Mouse (Mus musculus) myocyte (in vitro differentiated cells): ENCODE measurements at regions not wholly inside any gene's neighbourhood (a gene's known extent, or its start where the extent isn't known, plus 50 kb on each side); places are given as distances from the start of the nearest gene placed in this dataset.

Experiments used
- H3K27me3 ChIP-seq: one replicate; pipeline ENCODE4 v1.6.1; 2011; ENCODE audit not compliant: control insufficient read depth, insufficient read depth, insufficient read length
- H3K36me3 ChIP-seq: one replicate; pipeline ENCODE4 v1.6.1; 2011; ENCODE audit not compliant: control insufficient read depth, insufficient read depth
- H3K4me2 ChIP-seq: one replicate; pipeline ENCODE4 v1.6.1; 2011; ENCODE audit warnings: low read depth, control low read depth
- H3K4me3 ChIP-seq: one replicate; pipeline ENCODE4 v1.5.1; 2011; ENCODE audit warnings: mild to moderate bottlenecking, control low read depth, moderate library complexity
- H3K79me2 ChIP-seq: one replicate; pipeline ENCODE4 v1.6.1; 2011; ENCODE audit not compliant: control insufficient read depth, insufficient read depth
- H3ac ChIP-seq: one replicate; pipeline ENCODE4 v1.6.1; 2011; ENCODE audit not compliant: control insufficient read depth, insufficient read length
- CEBPB ChIP-seq: IDR thresholded peaks from 2 replicates; pipeline ENCODE4 v1.6.1; 2011; ENCODE audit warnings: mild to moderate bottlenecking, moderate library complexity; ENCODE audit not compliant: poor library complexity, insufficient read depth, severe bottlenecking
- E2F4 ChIP-seq: IDR thresholded peaks from one replicate; pipeline ENCODE4 v1.6.1; 2011; ENCODE audit warnings: mild to moderate bottlenecking, control low read depth, moderate library complexity; ENCODE audit not compliant: insufficient read depth
- MAX ChIP-seq: IDR thresholded peaks from one replicate; pipeline ENCODE4 v1.6.1; 2011; ENCODE audit warnings: low read depth, mild to moderate bottlenecking, control low read depth
- MYOD1 ChIP-seq, 3 experiments: IDR thresholded peaks; one replicate each; pipeline ENCODE4 v1.6.1; 2011; ENCODE audit warnings: control low read depth in 2 of 3, low read depth in 2 of 3, mild to moderate bottlenecking in 2 of 3, moderate library complexity in 1 of 3; ENCODE audit not compliant: insufficient read length in 2 of 3, control insufficient read depth in 1 of 3
- MYOG ChIP-seq, 3 experiments: IDR thresholded peaks; one replicate each; pipeline ENCODE4 v1.6.1; 2011; ENCODE audit warnings: control low read depth in 2 of 3, low read depth in 2 of 3, mild to moderate bottlenecking in 2 of 3; ENCODE audit not compliant: insufficient read length in 2 of 3, control insufficient read depth in 1 of 3, insufficient read depth in 1 of 3
- POLR2A ChIP-seq: IDR thresholded peaks from one replicate; pipeline ENCODE4 v1.6.1; 2011; ENCODE audit warnings: low read depth, mild to moderate bottlenecking, control low read depth, moderate library complexity; ENCODE audit not compliant: insufficient read length
- POLR2AphosphoS2 ChIP-seq: IDR thresholded peaks from one replicate; pipeline ENCODE4 v1.6.1; 2011; ENCODE audit warnings: low read depth, control low read depth; ENCODE audit not compliant: insufficient read length
- REST ChIP-seq: IDR thresholded peaks from one replicate; pipeline ENCODE4 v1.6.1; 2011; ENCODE audit warnings: mild to moderate bottlenecking, control low read depth, moderate library complexity; ENCODE audit not compliant: insufficient read depth, insufficient read length
- SRF ChIP-seq: IDR thresholded peaks from one replicate; pipeline ENCODE4 v1.6.1; 2011; ENCODE audit warnings: low read depth; ENCODE audit not compliant: control insufficient read depth, insufficient read length
- TCF12 ChIP-seq: IDR thresholded peaks from one replicate; pipeline ENCODE4 v1.6.1; 2011; ENCODE audit warnings: mild to moderate bottlenecking, control low read depth; ENCODE audit not compliant: poor library complexity, insufficient read depth, severe bottlenecking
- TCF3 ChIP-seq: IDR thresholded peaks from one replicate; pipeline ENCODE4 v1.6.1; 2011; ENCODE audit warnings: low read depth, control low read depth; ENCODE audit not compliant: insufficient read length
- USF1 ChIP-seq: IDR thresholded peaks from one replicate; pipeline ENCODE4 v1.6.1; 2011; ENCODE audit warnings: low read depth, mild to moderate bottlenecking, control low read depth, moderate library complexity

DNA sequence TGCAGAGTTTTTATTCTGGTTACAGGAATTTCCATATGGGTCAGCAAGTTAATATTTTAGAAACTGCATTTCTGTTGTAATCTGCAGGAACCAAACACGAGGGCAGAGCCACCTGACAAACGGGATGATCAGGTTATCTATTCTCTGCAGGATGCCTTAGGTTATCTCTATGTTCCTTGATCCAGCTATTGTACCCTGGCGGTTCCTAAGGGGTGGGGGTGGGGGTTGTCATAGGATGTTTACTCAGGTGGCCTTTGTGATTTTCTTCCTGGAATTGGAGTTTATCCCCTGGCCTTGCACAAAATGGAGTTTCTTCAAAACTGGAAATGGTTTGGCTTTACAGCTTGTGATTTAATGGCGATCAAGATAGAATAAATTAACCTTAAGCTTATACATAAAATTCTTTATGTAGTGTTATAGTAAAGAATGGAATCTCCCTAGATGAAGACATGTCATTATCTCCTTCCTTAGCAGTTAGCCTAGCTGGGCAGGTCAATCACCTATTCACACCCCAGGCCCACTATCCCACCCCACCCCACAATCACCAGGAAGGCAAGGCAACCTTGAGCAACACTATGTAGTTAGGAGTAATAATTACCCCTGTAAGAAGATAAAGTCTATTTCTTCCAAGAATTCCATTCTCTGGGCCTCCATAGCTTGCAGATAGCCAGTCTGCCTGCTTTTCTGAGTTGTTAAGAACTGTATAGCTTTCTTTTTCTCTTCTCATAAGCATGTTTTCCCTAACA lies 192.3 kb upstream of the B430218F22Rik start:
- TF ChIP-seq REST (no peak), MYOD1 (IDR thresholded peaks at IDR 0.05; ENCODE audit: control insufficient read depth in 1 of 3, insufficient read length in 2 of 3, low read depth in 2 of 3) (no peak)
- H3ac ChIP-seq, result no peak overlapping the region
- H3K4me3 ChIP-seq, result no peak overlapping the region
- H3K79me2 ChIP-seq, result no peaks in the 10 kb centered on the region
- H3K27me3 ChIP-seq, result no peaks in the 10 kb centered on the region
- no peak overlapping the region for H3K4me2 ChIP-seq
- no peaks in the 10 kb centered on the region for H3K36me3 ChIP-seq

DNA sequence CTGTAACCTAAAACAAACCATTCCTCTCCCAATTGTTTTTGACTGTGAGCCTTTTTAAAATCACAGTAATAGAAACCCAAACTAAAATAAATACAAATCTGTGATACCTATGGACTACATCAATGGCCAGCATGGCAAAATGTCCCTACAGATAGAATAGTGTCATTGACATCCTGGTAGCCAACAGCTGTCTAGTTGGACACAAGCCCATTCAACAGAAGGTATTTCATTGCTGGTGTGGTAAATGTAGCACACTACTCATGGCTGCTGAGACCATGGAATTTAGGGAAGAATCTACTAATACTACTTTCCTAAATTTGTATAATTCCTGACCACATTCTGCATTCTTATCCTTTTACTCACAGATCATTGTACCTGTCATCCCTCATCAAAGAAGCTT lies 178.3 kb upstream of the B430218F22Rik start:
- Histone ChIP-seq H3K4me2 (no peak overlapping the region), H3K79me2 (no peaks in the 10 kb centered on the region), H3K4me3 (no peak overlapping the region), H3ac (no peak overlapping the region), H3K27me3 (no peaks in the 10 kb centered on the region), H3K36me3 (no peaks in the 10 kb centered on the region)
- peak; percentile 10 for TF ChIP-seq TCF12
- peak in 1 of 3 experiments; percentile 60 for TF ChIP-seq MYOG (IDR thresholded peaks at IDR 0.05; ENCODE audit: control insufficient read depth in 1 of 3, insufficient read depth in 1 of 3, insufficient read length in 2 of 3, low read depth in 2 of 3)
- peak in 2 of 3 experiments; percentile 48 to 81 for TF ChIP-seq MYOD1 (IDR thresholded peaks at IDR 0.05; ENCODE audit: control insufficient read depth in 1 of 3, insufficient read length in 2 of 3, low read depth in 2 of 3)
- TF ChIP-seq POLR2AphosphoS2, result no peak

DNA sequence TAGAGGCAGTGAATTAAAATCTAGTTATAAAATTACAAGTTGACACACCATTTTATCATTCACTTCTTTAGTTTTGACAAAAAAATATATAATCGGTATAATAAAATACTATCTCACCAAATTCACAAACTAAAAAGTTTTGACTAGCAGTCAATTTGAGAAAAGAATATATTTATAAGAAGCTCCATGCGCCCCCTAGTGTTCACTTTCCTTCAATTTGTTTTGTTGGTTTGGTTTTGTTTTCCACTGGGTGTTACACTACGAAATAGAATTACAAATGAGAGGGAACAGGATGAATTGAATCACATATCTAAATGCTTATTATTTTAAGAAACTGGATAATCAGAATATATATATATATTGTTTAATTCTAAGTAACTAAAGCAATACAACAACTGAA lies 159.1 kb upstream of the B430218F22Rik start:
- no peaks in the 10 kb centered on the region for H3K36me3 ChIP-seq
- no peak overlapping the region for H3K4me2 ChIP-seq
- H3K27me3 ChIP-seq, result no peaks in the 10 kb centered on the region
- TF ChIP-seq POLR2AphosphoS2, result no peak
- no peak for TF ChIP-seq MAX
- no peak for TF ChIP-seq E2F4
- no peak for TF ChIP-seq CEBPB
- no peaks in the 10 kb centered on the region for H3K79me2 ChIP-seq
- no peak overlapping the region for H3K4me3 ChIP-seq
- H3ac ChIP-seq, result no peak overlapping the region

DNA sequence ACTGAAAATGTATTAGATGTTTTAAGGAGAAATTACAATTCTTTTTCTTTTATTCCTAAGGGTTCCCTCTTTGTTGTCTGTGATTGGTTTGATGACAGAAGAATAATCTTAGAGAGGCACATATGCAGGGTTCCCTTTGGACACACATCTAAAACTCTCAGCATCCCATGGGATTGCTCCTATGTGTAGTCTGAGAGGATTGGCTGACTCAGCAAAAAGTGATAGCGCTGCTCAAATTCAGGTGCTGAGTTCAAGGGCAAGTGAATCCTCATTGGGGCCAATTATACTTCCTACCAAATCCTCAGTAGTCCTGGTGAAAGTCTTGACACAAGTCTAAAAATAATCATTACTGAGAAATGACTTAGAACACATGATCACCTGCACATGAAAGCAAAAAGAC lies 148.5 kb upstream of the B430218F22Rik start:
- H3K4me2 ChIP-seq, result no peak overlapping the region
- no peak overlapping the region for H3ac ChIP-seq
- TF ChIP-seq POLR2A, result no peak
- TF ChIP-seq USF1, result no peak
- no peak for TF ChIP-seq MAX
- no peak for TF ChIP-seq POLR2AphosphoS2
- TF ChIP-seq MYOD1 (IDR thresholded peaks at IDR 0.05; ENCODE audit: control insufficient read depth in 1 of 3, insufficient read length in 2 of 3, low read depth in 2 of 3), result no peak
- TF ChIP-seq CEBPB, result no peak
- TF ChIP-seq TCF12, result no peak
- no peak overlapping the region for H3K4me3 ChIP-seq
- no peaks in the 10 kb centered on the region for H3K36me3 ChIP-seq
- no peaks in the 10 kb centered on the region for H3K79me2 ChIP-seq
- H3K27me3 ChIP-seq, result no peaks in the 10 kb centered on the region

DNA sequence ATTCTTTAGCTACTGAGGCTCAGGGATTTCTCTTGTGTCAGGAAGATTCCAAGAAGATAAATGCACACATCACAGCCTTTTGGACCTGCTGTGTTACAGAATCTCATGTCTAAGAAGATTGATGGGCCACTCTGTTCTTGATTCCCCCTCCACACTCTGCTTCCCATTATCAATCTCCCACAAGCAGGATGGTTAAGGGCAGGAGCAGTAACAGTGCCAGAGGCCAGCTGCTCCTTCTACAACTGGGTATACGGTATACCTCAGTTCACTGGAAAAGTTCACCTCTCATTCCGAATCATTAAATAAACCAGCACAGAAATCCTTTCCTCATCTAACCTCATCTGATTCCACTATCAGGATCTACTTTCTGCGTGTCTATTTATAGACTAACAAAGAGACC lies 141.8 kb upstream of the B430218F22Rik start:
- TF ChIP-seq POLR2AphosphoS2, result no peak
- no peak for TF ChIP-seq E2F4
- no peak for TF ChIP-seq TCF3
- no peak for TF ChIP-seq MAX
- no peak for TF ChIP-seq TCF12
- no peak for TF ChIP-seq MYOG (IDR thresholded peaks at IDR 0.05; ENCODE audit: control insufficient read depth in 1 of 3, insufficient read depth in 1 of 3, insufficient read length in 2 of 3, low read depth in 2 of 3)
- no peak for TF ChIP-seq REST
- no peak for TF ChIP-seq POLR2A
- no peak for TF ChIP-seq MYOD1 (IDR thresholded peaks at IDR 0.05; ENCODE audit: control insufficient read depth in 1 of 3, insufficient read length in 2 of 3, low read depth in 2 of 3)
- TF ChIP-seq USF1, result no peak
- TF ChIP-seq SRF, result no peak
- no peak for TF ChIP-seq CEBPB
- no peak overlapping the region for H3K4me3 ChIP-seq
- no peaks in the 10 kb centered on the region for H3K79me2 ChIP-seq
- no peak overlapping the region for H3ac ChIP-seq
- H3K27me3 ChIP-seq, result no peaks in the 10 kb centered on the region
- H3K36me3 ChIP-seq, result no peaks in the 10 kb centered on the region
- H3K4me2 ChIP-seq, result no peak overlapping the region

DNA sequence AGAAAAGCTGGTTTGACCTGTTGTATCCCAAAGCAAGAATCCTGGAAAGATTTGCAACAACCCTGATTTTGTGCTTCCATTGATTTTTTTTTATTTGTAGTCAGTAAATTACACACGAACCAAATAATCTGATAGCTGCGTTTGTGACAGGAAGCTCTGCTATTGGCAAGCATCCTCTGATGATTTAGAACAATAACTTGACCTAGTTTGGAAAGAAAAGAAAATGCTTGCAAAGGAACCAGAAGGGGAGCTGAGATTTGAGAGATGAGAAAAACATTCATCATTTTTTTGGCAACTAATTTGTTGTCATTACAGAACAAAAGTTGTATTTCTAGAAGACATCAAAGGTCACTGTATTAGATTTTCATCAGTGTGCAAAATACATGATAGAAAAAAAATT lies 140.9 kb upstream of the B430218F22Rik start:
- no peak overlapping the region for H3ac ChIP-seq
- no peaks in the 10 kb centered on the region for H3K36me3 ChIP-seq
- TF ChIP-seq REST, result no peak
- TF ChIP-seq TCF3, result no peak
- no peak for TF ChIP-seq MYOG (IDR thresholded peaks at IDR 0.05; ENCODE audit: control insufficient read depth in 1 of 3, insufficient read depth in 1 of 3, insufficient read length in 2 of 3, low read depth in 2 of 3)
- TF ChIP-seq MYOD1 (IDR thresholded peaks at IDR 0.05; ENCODE audit: control insufficient read depth in 1 of 3, insufficient read length in 2 of 3, low read depth in 2 of 3), result no peak
- no peak for TF ChIP-seq POLR2A
- no peak for TF ChIP-seq TCF12
- TF ChIP-seq CEBPB, result no peak
- TF ChIP-seq POLR2AphosphoS2, result no peak
- no peak for TF ChIP-seq E2F4
- TF ChIP-seq MAX, result no peak
- TF ChIP-seq USF1, result no peak
- TF ChIP-seq SRF, result no peak
- no peaks in the 10 kb centered on the region for H3K79me2 ChIP-seq
- H3K27me3 ChIP-seq, result no peaks in the 10 kb centered on the region
- no peak overlapping the region for H3K4me3 ChIP-seq
- H3K4me2 ChIP-seq, result no peak overlapping the region
